Mouse (Mus musculus) lung, embryonic 15.5 days (tissue): ENCODE measurements around the gene Il1rap. TPM values are rescaled to one million over a fixed set of nuclear protein-coding genes. Genes with fewer than 3 reads are reported as not detected.

Source experiments
- ATAC-seq: fragments of 200-750 bp; cut with Nextera tagmentation; 2 replicates; pipeline ENCODE4 v1.8.0; 2017; ENCODE audit warnings: moderate number of reproducible peaks, borderline replicate concordance; ENCODE audit not compliant: low FRiP score, low TSS enrichment; ENCODE audit errors: extremely low read depth
- H3K27ac ChIP-seq: fragments of 300-500 bp; sonication (generic); 2 replicates; pipeline ENCODE4 v1.5.1; 2015; ENCODE audit warnings: moderate library complexity, mild to moderate bottlenecking, inconsistent platforms
- H3K27me3 ChIP-seq: fragments of 300-500 bp; sonication (generic); 2 replicates; pipeline ENCODE4 v1.6.1; 2015; ENCODE audit warnings: inconsistent platforms
- H3K36me3 ChIP-seq: fragments of 300-500 bp; sonication (generic); 2 replicates; pipeline ENCODE4 v1.6.1; 2015; ENCODE audit warnings: inconsistent platforms
- H3K4me1 ChIP-seq: fragments of 300-500 bp; sonication (generic); 2 replicates; pipeline ENCODE4 v1.6.1; 2015; ENCODE audit warnings: inconsistent platforms
- H3K4me2 ChIP-seq: fragments of 300-500 bp; sonication (generic); 2 replicates; pipeline ENCODE4 v1.6.1; 2015; ENCODE audit warnings: inconsistent platforms, mild to moderate bottlenecking, moderate library complexity
- H3K4me3 ChIP-seq: fragments of 300-500 bp; sonication (generic); 2 replicates; pipeline ENCODE4 v1.5.1; 2015; ENCODE audit warnings: mild to moderate bottlenecking, inconsistent platforms
- H3K9ac ChIP-seq: fragments of 300-500 bp; sonication (generic); 2 replicates; pipeline ENCODE4 v1.6.1; 2015; ENCODE audit warnings: inconsistent platforms
- H3K9me3 ChIP-seq: fragments of 300-500 bp; sonication (generic); 2 replicates; pipeline ENCODE4 v1.6.1; 2016; ENCODE audit warnings: inconsistent platforms
- WGBS: fragments of 180-500 bp; shearing (Covaris S2); methylation state at CpG from one replicate; pipeline ENCODE4 v1.1.7; 2015; 5-methylcytosine and 5-hydroxymethylcytosine counted together
- polyA plus RNA-seq: library from polyadenylated mRNA; unstranded; fragments of >200 nt; fragmentation: Nextera tagmentation; extraction: Ambion mirVana; gene quantifications from 2 replicates; pipeline ENCODE4 v1.2.1, GENCODE M21; 2015

Gene Il1rap
- 12.7 and 12.9 TPM in 2 replicates for polyA plus RNA-seq

- Histone ChIP-seq H3K27ac (peak within 1 kb of the TSS; percentile 70; the same call in 1 of the 2 replicates), H3K4me3 (peak within 1 kb of the TSS; percentile 76), H3K4me1 (peaks cover 6% of the 10 kb centered on the region; the same call in 1 of the 2 replicates), H3K9ac (peak within 1 kb of the TSS; percentile 82), H3K27me3 (no peaks in the 10 kb centered on the region), H3K36me3 (no peaks in the 10 kb centered on the region), H3K9me3 (no peaks in the 10 kb centered on the region), H3K4me2 (peak within 1 kb of the TSS; percentile 85)
- WGBS = 2% methylated on average over 51 of the region's 51 CpGs
- peak; percentile 99 for ATAC-seq
These were observed at the start of gene Il1rap for GRCm38 (mm10) chr16:26581048-26581912. Il1rap (plus strand) TSS chr16:26581704.

- no peak overlapping the region for H3K4me2 ChIP-seq
- H3K27me3 ChIP-seq = no peaks in the 10 kb centered on the region
- no peak overlapping the region for H3K27ac ChIP-seq
- H3K36me3 ChIP-seq = no peaks in the 10 kb centered on the region
- no peak overlapping the region for H3K9ac ChIP-seq
- no peaks in the 10 kb centered on the region for H3K9me3 ChIP-seq
- peaks cover 8% of the 10 kb centered on the region; the same call in 1 of the 2 replicates for H3K4me1 ChIP-seq
- no peak overlapping the region for H3K4me3 ChIP-seq
- no peak for ATAC-seq
- 57% methylated on average over 1 of the region's 1 CpGs for WGBS
These were observed 49.2 kb upstream of the Il1rap start for GRCm38 (mm10) chr16:26532287-26532686.

GRCm38 (mm10) chr16:26546170-26546878 lies 35.2 kb upstream of the Il1rap start:
- H3K27me3 ChIP-seq = no peaks in the 10 kb centered on the region
- H3K4me1 ChIP-seq = no peaks in the 10 kb centered on the region
- H3K9me3 ChIP-seq = no peaks in the 10 kb centered on the region
- peak; percentile 55; the same call in 1 of the 2 replicates for ATAC-seq
- no peak overlapping the region for H3K4me2 ChIP-seq
- H3K4me3 ChIP-seq = no peak overlapping the region
- no peaks in the 10 kb centered on the region for H3K36me3 ChIP-seq
- WGBS = 25% methylated on average over 7 of the region's 7 CpGs
- H3K9ac ChIP-seq = no peak overlapping the region
- H3K27ac ChIP-seq = no peak overlapping the region

- WGBS = 64% methylated on average over 1 of the region's 1 CpGs
- no peak for ATAC-seq
- H3K4me1 ChIP-seq = no peaks in the 10 kb centered on the region
- H3K4me2 ChIP-seq = no peak overlapping the region
- no peak overlapping the region for H3K4me3 ChIP-seq
- no peak overlapping the region for H3K9ac ChIP-seq
- H3K27me3 ChIP-seq = no peaks in the 10 kb centered on the region
- no peaks in the 10 kb centered on the region for H3K36me3 ChIP-seq
- H3K27ac ChIP-seq = no peak overlapping the region
- H3K9me3 ChIP-seq = no peaks in the 10 kb centered on the region
These were observed 34.7 kb upstream of the Il1rap start for GRCm38 (mm10) chr16:26546879-26547206.

GRCm38 (mm10) chr16:26549221-26549620 lies 32.3 kb upstream of the Il1rap start:
- Histone ChIP-seq H3K4me3 (no peak overlapping the region), H3K4me1 (no peaks in the 10 kb centered on the region), H3K27ac (no peak overlapping the region), H3K36me3 (no peaks in the 10 kb centered on the region), H3K4me2 (no peak overlapping the region), H3K9ac (no peak overlapping the region), H3K27me3 (no peaks in the 10 kb centered on the region), H3K9me3 (no peaks in the 10 kb centered on the region)
- WGBS = 88% methylated on average over 2 of the region's 2 CpGs
- ATAC-seq = no peak

- H3K27me3 ChIP-seq = no peaks in the 10 kb centered on the region
- H3K9ac ChIP-seq = no peak overlapping the region
- H3K36me3 ChIP-seq = no peaks in the 10 kb centered on the region
- no peaks in the 10 kb centered on the region for H3K4me1 ChIP-seq
- no peak for ATAC-seq
- H3K9me3 ChIP-seq = no peaks in the 10 kb centered on the region
- 84% methylated on average over 3 of the region's 3 CpGs for WGBS
- H3K27ac ChIP-seq = no peak overlapping the region
- H3K4me3 ChIP-seq = no peak overlapping the region
- no peak overlapping the region for H3K4me2 ChIP-seq
These were observed 29.3 kb upstream of the Il1rap start for GRCm38 (mm10) chr16:26552234-26552633.

GRCm38 (mm10) chr16:26558797-26559196 lies 22.7 kb upstream of the Il1rap start:
- Histone ChIP-seq H3K9me3 (no peaks in the 10 kb centered on the region), H3K27ac (no peak overlapping the region), H3K36me3 (no peaks in the 10 kb centered on the region), H3K4me1 (no peaks in the 10 kb centered on the region), H3K9ac (no peak overlapping the region), H3K27me3 (no peaks in the 10 kb centered on the region), H3K4me2 (no peak overlapping the region), H3K4me3 (no peak overlapping the region)
- 73% methylated on average over 1 of the region's 1 CpGs for WGBS
- no peak for ATAC-seq

GRCm38 (mm10) chr16:26561743-26562142 lies 19.8 kb upstream of the Il1rap start:
- H3K27me3 ChIP-seq = no peaks in the 10 kb centered on the region
- no peak overlapping the region for H3K4me3 ChIP-seq
- H3K4me1 ChIP-seq = no peaks in the 10 kb centered on the region
- 45% methylated on average over 2 of the region's 2 CpGs for WGBS
- no peak overlapping the region for H3K27ac ChIP-seq
- ATAC-seq = peak; percentile 46; the same call in 1 of the 2 replicates
- no peak overlapping the region for H3K4me2 ChIP-seq
- H3K36me3 ChIP-seq = no peaks in the 10 kb centered on the region
- H3K9me3 ChIP-seq = no peaks in the 10 kb centered on the region
- H3K9ac ChIP-seq = no peak overlapping the region

- Histone ChIP-seq H3K27me3 (no peaks in the 10 kb centered on the region), H3K4me2 (no peak overlapping the region), H3K36me3 (no peaks in the 10 kb centered on the region), H3K9me3 (no peaks in the 10 kb centered on the region), H3K27ac (no peak overlapping the region), H3K4me1 (no peaks in the 10 kb centered on the region), H3K9ac (no peak overlapping the region), H3K4me3 (no peak overlapping the region)
- 53% methylated on average over 2 of the region's 2 CpGs for WGBS
- ATAC-seq = no peak
These were observed 18.7 kb upstream of the Il1rap start for GRCm38 (mm10) chr16:26562771-26563170.

- no peaks in the 10 kb centered on the region for H3K27me3 ChIP-seq
- no peaks in the 10 kb centered on the region for H3K9me3 ChIP-seq
- no peak overlapping the region for H3K27ac ChIP-seq
- H3K9ac ChIP-seq = no peak overlapping the region
- no peak overlapping the region for H3K4me2 ChIP-seq
- no peak for ATAC-seq
- H3K36me3 ChIP-seq = no peaks in the 10 kb centered on the region
- no peak overlapping the region for H3K4me3 ChIP-seq
- H3K4me1 ChIP-seq = no peaks in the 10 kb centered on the region
These were observed 12.0 kb upstream of the Il1rap start for GRCm38 (mm10) chr16:26569387-26569978.

- Histone ChIP-seq H3K4me1 (no peaks in the 10 kb centered on the region), H3K27ac (no peak overlapping the region), H3K27me3 (no peaks in the 10 kb centered on the region), H3K9ac (no peak overlapping the region), H3K4me3 (no peak overlapping the region), H3K9me3 (no peaks in the 10 kb centered on the region), H3K4me2 (no peak overlapping the region), H3K36me3 (no peaks in the 10 kb centered on the region)
- WGBS = 72% methylated on average over 2 of the region's 2 CpGs
- no peak for ATAC-seq
These were observed 9.7 kb upstream of the Il1rap start for GRCm38 (mm10) chr16:26571836-26572235.

GRCm38 (mm10) chr16:26574173-26574572 lies 7.3 kb upstream of the Il1rap start:
- no peaks in the 10 kb centered on the region for H3K4me1 ChIP-seq
- H3K9me3 ChIP-seq = no peaks in the 10 kb centered on the region
- no peak overlapping the region for H3K4me3 ChIP-seq
- no peaks in the 10 kb centered on the region for H3K36me3 ChIP-seq
- no peak overlapping the region for H3K4me2 ChIP-seq
- 82% methylated on average over 5 of the region's 5 CpGs for WGBS
- ATAC-seq = no peak
- H3K9ac ChIP-seq = no peak overlapping the region
- H3K27ac ChIP-seq = no peak overlapping the region
- H3K27me3 ChIP-seq = no peaks in the 10 kb centered on the region
